Mouse (Mus musculus) limb, embryonic 15.5 days (tissue): ENCODE results near the gene Agrp. TPM values are rescaled to one million over a fixed set of nuclear protein-coding genes. Genes with fewer than 3 reads are reported as not detected.

ENCODE experiments used
- ATAC-seq: fragments of 200-750 bp; cut with Nextera tagmentation; 2 replicates; pipeline ENCODE4 v1.8.0; 2017; ENCODE audit warnings: low read depth, moderate TSS enrichment; ENCODE audit not compliant: insufficient number of reproducible peaks, low FRiP score, low TSS enrichment
- H3K27ac ChIP-seq: fragments of 300-500 bp; sonication (generic); 2 replicates; pipeline ENCODE4 v1.5.1; 2015; ENCODE audit warnings: moderate library complexity, mild to moderate bottlenecking, inconsistent platforms
- H3K27me3 ChIP-seq: fragments of 300-500 bp; sonication (generic); 2 replicates; pipeline ENCODE4 v1.6.1; 2015; ENCODE audit warnings: inconsistent platforms
- H3K36me3 ChIP-seq: fragments of 300-500 bp; sonication (generic); 2 replicates; pipeline ENCODE4 v1.6.1; 2015; ENCODE audit warnings: inconsistent platforms
- H3K4me1 ChIP-seq: fragments of 300-500 bp; sonication (generic); 2 replicates; pipeline ENCODE4 v1.6.1; 2015; ENCODE audit warnings: inconsistent platforms
- H3K4me2 ChIP-seq: fragments of 300-500 bp; sonication (generic); 2 replicates; pipeline ENCODE4 v1.6.1; 2015; ENCODE audit warnings: mild to moderate bottlenecking, inconsistent platforms
- H3K4me3 ChIP-seq: fragments of 300-500 bp; sonication (generic); 2 replicates; pipeline ENCODE4 v1.5.1; 2015; ENCODE audit warnings: mild to moderate bottlenecking, inconsistent platforms
- H3K9ac ChIP-seq: fragments of 300-500 bp; sonication (generic); 2 replicates; pipeline ENCODE4 v1.6.1; 2015; ENCODE audit warnings: inconsistent platforms
- H3K9me3 ChIP-seq: fragments of 300-500 bp; sonication (generic); 2 replicates; pipeline ENCODE4 v1.6.1; 2016; ENCODE audit warnings: inconsistent platforms
- WGBS: fragments of 180-500 bp; shearing (Covaris S2); methylation state at CpG from one replicate; pipeline ENCODE4 v1.1.7; 2015; 5-methylcytosine and 5-hydroxymethylcytosine counted together
- polyA plus RNA-seq: library from polyadenylated mRNA; unstranded; fragments of >200 nt; fragmentation: Nextera tagmentation; extraction: Ambion mirVana; gene quantifications from 2 replicates; pipeline ENCODE4 v1.2.1, GENCODE M21; 2015

Gene Agrp
- polyA plus RNA-seq, 1 experiment from 2014 or later: 2.4 TPM

GRCm38 (mm10) chr8:105637601-105638041 is 428 bp upstream of the Agrp start:
- ATAC-seq: no peak

GRCm38 (mm10) chr8:105636018-105636962 is 903 bp downstream of the Agrp start, which contains the start of gene Ctcf:
TSS of gene Ctcf (plus strand) at chr8:105636568.
- Histone ChIP-seq H3K9ac (peak within 1 kb of the TSS; percentile 95), H3K4me1 (peaks cover 29% of the 10 kb centered on the region), H3K27ac (peak within 1 kb of the TSS; percentile 100), H3K4me2 (peak within 1 kb of the TSS; percentile 79), H3K4me3 (peak within 1 kb of the TSS; percentile 65), H3K36me3 (no peaks in the 10 kb centered on the region), H3K27me3 (no peaks in the 10 kb centered on the region), H3K9me3 (no peaks in the 10 kb centered on the region)
- under 1% methylated on average over 93 of the region's 126 CpGs for WGBS
- ATAC-seq: peak; percentile 90

More at GRCm38 (mm10) chr8:105637601-105638041, 428 bp upstream of the Agrp start:
- peak overlapping the region; percentile 95 for H3K9ac ChIP-seq
- WGBS: under 1% methylated on average over 11 of the region's 11 CpGs
- H3K27me3 ChIP-seq: no peaks in the 10 kb centered on the region
- H3K4me1 ChIP-seq: peaks cover 29% of the 10 kb centered on the region
- H3K9me3 ChIP-seq: no peaks in the 10 kb centered on the region
- peak overlapping the region; percentile 65 for H3K4me3 ChIP-seq
- peak overlapping the region; percentile 79 for H3K4me2 ChIP-seq
- no peaks in the 10 kb centered on the region for H3K36me3 ChIP-seq
- H3K27ac ChIP-seq: peak overlapping the region; percentile 100

- H3K9ac ChIP-seq: peak overlapping the region; percentile 95; the same call in 1 of the 2 replicates
- H3K4me2 ChIP-seq: peak overlapping the region; percentile 79
- H3K4me1 ChIP-seq: peaks cover 27% of the 10 kb centered on the region
- no peak for ATAC-seq
- H3K27ac ChIP-seq: peak overlapping the region; percentile 100
- H3K4me3 ChIP-seq: peak overlapping the region; percentile 65
- no peaks in the 10 kb centered on the region for H3K9me3 ChIP-seq
- no peaks in the 10 kb centered on the region for H3K27me3 ChIP-seq
- 5% methylated on average over 11 of the region's 11 CpGs for WGBS
- H3K36me3 ChIP-seq: no peaks in the 10 kb centered on the region
These were observed 1.7 kb downstream of the Agrp start for GRCm38 (mm10) chr8:105635481-105635880.

- Histone ChIP-seq H3K4me3 (peak overlapping the region; percentile 65), H3K36me3 (no peaks in the 10 kb centered on the region), H3K9me3 (no peaks in the 10 kb centered on the region), H3K9ac (no peak overlapping the region), H3K4me2 (peak overlapping the region; percentile 79), H3K4me1 (peaks cover 26% of the 10 kb centered on the region), H3K27ac (no peak overlapping the region), H3K27me3 (no peaks in the 10 kb centered on the region)
- ATAC-seq: no peak
- 86% methylated on average over 2 of the region's 2 CpGs for WGBS
These were observed 2.3 kb downstream of the Agrp start for GRCm38 (mm10) chr8:105634771-105635458.

- Histone ChIP-seq H3K9me3 (no peaks in the 10 kb centered on the region), H3K4me1 (peaks cover 7% of the 10 kb centered on the region), H3K27ac (no peak overlapping the region), H3K4me2 (no peak overlapping the region), H3K9ac (no peak overlapping the region), H3K4me3 (no peak overlapping the region), H3K36me3 (no peaks in the 10 kb centered on the region; the same call in 1 of the 2 replicates), H3K27me3 (no peaks in the 10 kb centered on the region)
- ATAC-seq: no peak
- 86% methylated on average over 4 of the region's 4 CpGs for WGBS
These were observed 7.9 kb downstream of the Agrp start for GRCm38 (mm10) chr8:105629337-105629736.

GRCm38 (mm10) chr8:105626086-105626485 is 11.1 kb downstream of the Agrp start:
- Histone ChIP-seq H3K9ac (no peak overlapping the region), H3K4me3 (no peak overlapping the region), H3K27ac (no peak overlapping the region), H3K36me3 (peaks cover 16% of the 10 kb centered on the region), H3K4me2 (no peak overlapping the region), H3K27me3 (no peaks in the 10 kb centered on the region), H3K9me3 (no peaks in the 10 kb centered on the region), H3K4me1 (peaks cover 29% of the 10 kb centered on the region)
- ATAC-seq: no peak
- 83% methylated on average over 1 of the region's 1 CpGs for whole genome bisulfite sequencing

- Histone ChIP-seq H3K9ac (no peak overlapping the region), H3K36me3 (peaks cover 28% of the 10 kb centered on the region), H3K27me3 (no peaks in the 10 kb centered on the region), H3K9me3 (no peaks in the 10 kb centered on the region), H3K4me2 (no peak overlapping the region), H3K27ac (peak overlapping the region; percentile 75), H3K4me3 (no peak overlapping the region), H3K4me1 (peaks cover 29% of the 10 kb centered on the region)
- WGBS: 12% methylated on average over 1 of the region's 1 CpGs
- ATAC-seq: no peak
These were observed 12.4 kb downstream of the Agrp start for GRCm38 (mm10) chr8:105624831-105625230.

GRCm38 (mm10) chr8:105624401-105624800 is 12.8 kb downstream of the Agrp start:
- Histone ChIP-seq H3K4me3 (no peak overlapping the region), H3K4me2 (no peak overlapping the region), H3K4me1 (peaks cover 29% of the 10 kb centered on the region), H3K27me3 (no peaks in the 10 kb centered on the region), H3K9me3 (no peaks in the 10 kb centered on the region), H3K27ac (peak overlapping the region; percentile 75), H3K9ac (no peak overlapping the region), H3K36me3 (peaks cover 32% of the 10 kb centered on the region)
- WGBS: 42% methylated on average over 3 of the region's 3 CpGs
- ATAC-seq: no peak

GRCm38 (mm10) chr8:105623679-105624245 is 13.4 kb downstream of the Agrp start:
- 31% methylated on average over 7 of the region's 7 CpGs for WGBS
- Histone ChIP-seq H3K27me3 (no peaks in the 10 kb centered on the region), H3K27ac (peak overlapping the region; percentile 27; the same call in 1 of the 2 replicates), H3K4me2 (no peak overlapping the region), H3K4me3 (no peak overlapping the region), H3K4me1 (peaks cover 29% of the 10 kb centered on the region), H3K36me3 (peaks cover 39% of the 10 kb centered on the region), H3K9me3 (no peaks in the 10 kb centered on the region), H3K9ac (no peak overlapping the region)
- no peak for ATAC-seq

GRCm38 (mm10) chr8:105623118-105623517 is 14.1 kb downstream of the Agrp start:
- no peak overlapping the region for H3K4me2 ChIP-seq
- peaks cover 45% of the 10 kb centered on the region for H3K36me3 ChIP-seq
- WGBS: 11% methylated on average over 5 of the region's 5 CpGs
- no peak overlapping the region for H3K4me3 ChIP-seq
- H3K9me3 ChIP-seq: no peaks in the 10 kb centered on the region
- H3K27ac ChIP-seq: peak overlapping the region; percentile 2; the same call in 1 of the 2 replicates
- H3K27me3 ChIP-seq: no peaks in the 10 kb centered on the region
- H3K9ac ChIP-seq: no peak overlapping the region
- peaks cover 29% of the 10 kb centered on the region for H3K4me1 ChIP-seq
- no peak; the same call in 1 of the 2 replicates for ATAC-seq

- Histone ChIP-seq H3K4me2 (no peak overlapping the region), H3K4me1 (peaks cover 29% of the 10 kb centered on the region), H3K9me3 (no peaks in the 10 kb centered on the region), H3K9ac (no peak overlapping the region), H3K27me3 (no peaks in the 10 kb centered on the region), H3K27ac (peak overlapping the region; percentile 59), H3K4me3 (no peak overlapping the region), H3K36me3 (peaks cover 52% of the 10 kb centered on the region)
- 4% methylated on average over 8 of the region's 8 CpGs for WGBS
- ATAC-seq: peak; percentile 72
These were observed 14.7 kb downstream of the Agrp start for GRCm38 (mm10) chr8:105622421-105622920.
